ENCODE assay signal across 15 mouse cellular contexts in genomic region chr2:75250507-75250906, GRCm38 (mm10).
"Had no signal": no experiment of that assay in that cellular context is flagged by ENCODE, and none has a peak within 500 bp of the region (broad histone marks: within the 10 kb centered on the region; RNA-seq: fewer than 3 reads in every experiment).

No protein-coding gene starts in this region.

- H3K9ac ChIP-seq: kidney, embryonic 15.5 days; limb, embryonic 13.5 days; liver, embryonic 15.5 days; lung, embryonic 14.5 days; midbrain, embryonic 13.5 days; neural tube, embryonic 12.5 days; stomach, embryonic 15.5 days had no signal

- H3K36me3 ChIP-seq: kidney, embryonic 15.5 days; limb, embryonic 13.5 days; liver, embryonic 15.5 days; midbrain, embryonic 13.5 days; neural tube, embryonic 12.5 days; stomach, embryonic 15.5 days had no signal

- H3K4me1 ChIP-seq: liver, embryonic 15.5 days; stomach, embryonic 15.5 days had no signal

- ATAC-seq: inflammation-experienced regulatory T-cells, adult 6 months; midbrain, embryonic 13.5 days had no signal

- H3K27ac ChIP-seq: kidney, embryonic 15.5 days; limb, embryonic 13.5 days; liver, embryonic 15.5 days; midbrain, embryonic 13.5 days; neural tube, embryonic 12.5 days; stomach, embryonic 15.5 days had no signal

- H3K27me3 ChIP-seq: kidney, embryonic 15.5 days; liver, embryonic 15.5 days; midbrain, embryonic 13.5 days; neural tube, embryonic 12.5 days; stomach, embryonic 15.5 days had no signal

- H3K4me3 ChIP-seq: kidney, embryonic 15.5 days; limb, embryonic 13.5 days; liver, embryonic 15.5 days; midbrain, embryonic 13.5 days; neural tube, embryonic 12.5 days; stomach, embryonic 15.5 days had no signal

- DNase-seq: kidney, adult 18-20 months; kidney, postnatal 25 days; layer of hippocampus, adult 9-11 months; lung, embryonic 14.5 days; lung, postnatal 14 days; right cerebral cortex, postnatal 4 days; spleen, adult 18-20 months; thymus, postnatal 36 days had no signal

- H3K9me3 ChIP-seq: kidney, embryonic 15.5 days; limb, embryonic 13.5 days; liver, embryonic 15.5 days; midbrain, embryonic 13.5 days; neural tube, embryonic 12.5 days; stomach, embryonic 15.5 days had no signal

- H3K4me2 ChIP-seq: kidney, embryonic 15.5 days; limb, embryonic 13.5 days; liver, embryonic 15.5 days; lung, embryonic 14.5 days; midbrain, embryonic 13.5 days; neural tube, embryonic 12.5 days; stomach, embryonic 15.5 days had no signal
